Mouse (Mus musculus) brown adipose tissue, adult 24 weeks (tissue): Measurements from ENCODE around the gene Ulk4. TPM values are rescaled to one million over a fixed set of nuclear protein-coding genes. Genes with fewer than 3 reads are reported as not detected.

Experiments used
- H3K27ac ChIP-seq: fragments of 200-500 bp; replicated peaks from 2 replicates; pipeline ENCODE4 v1.5.1; 2012; ENCODE audit warnings: low read depth, mild to moderate bottlenecking, low read length
- H3K4me1 ChIP-seq: fragments of 200-500 bp; 2 replicates; pipeline ENCODE4 v1.6.1; 2012; ENCODE audit warnings: low read length, mixed read lengths; ENCODE audit not compliant: control insufficient read depth, insufficient read depth, insufficient read length
- H3K4me3 ChIP-seq: fragments of 200-500 bp; 2 replicates; pipeline ENCODE4 v1.5.1; 2012; ENCODE audit warnings: low read depth, mild to moderate bottlenecking, low read length, moderate library complexity; ENCODE audit not compliant: insufficient read depth
- polyA plus RNA-seq: library from polyadenylated mRNA; stranded (reverse); fragments of >200 nt; gene quantifications from 2 replicates; pipeline ENCODE4 v1.2.4, GENCODE M21; 2012; ENCODE audit not compliant: missing spikeins, insufficient read depth, insufficient read length

Gene Ulk4
- polyA plus RNA-seq, 1 experiment, result not detected

- Histone ChIP-seq H3K4me1 (no peaks in the 10 kb centered on the region), H3K27ac (no peak overlapping the region), H3K4me3 (no peak overlapping the region)
Observed at GRCm38 (mm10) chr9:121038396-121038795, 238.6 kb downstream of the Ulk4 start.

DNA sequence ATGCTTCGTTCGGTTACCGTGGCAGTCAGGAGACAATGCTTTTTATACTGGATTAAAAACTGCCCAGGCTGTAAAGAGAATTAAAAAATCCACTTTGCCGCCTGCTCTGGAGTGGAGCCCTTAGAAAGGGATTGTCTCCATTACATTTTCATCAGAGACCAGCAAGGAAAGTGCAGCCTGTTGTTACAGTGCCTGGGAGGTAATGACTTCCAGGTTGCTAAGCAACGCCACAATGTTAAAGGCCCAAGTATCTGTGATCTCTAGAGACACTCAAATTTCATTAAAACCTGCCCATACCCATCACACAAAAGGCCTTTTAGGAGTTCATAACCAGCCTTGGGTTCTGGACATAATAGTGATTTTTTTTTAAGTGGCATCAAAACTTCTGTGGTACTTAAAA, 239.0 kb downstream of the Ulk4 start:
- Histone ChIP-seq H3K4me1 (no peaks in the 10 kb centered on the region), H3K27ac (no peak overlapping the region), H3K4me3 (no peak overlapping the region)

- Histone ChIP-seq H3K4me3 (no peak overlapping the region), H3K4me1 (no peaks in the 10 kb centered on the region), H3K27ac (no peak overlapping the region)
Observed at GRCm38 (mm10) chr9:121035296-121035695, 241.7 kb downstream of the Ulk4 start.

DNA sequence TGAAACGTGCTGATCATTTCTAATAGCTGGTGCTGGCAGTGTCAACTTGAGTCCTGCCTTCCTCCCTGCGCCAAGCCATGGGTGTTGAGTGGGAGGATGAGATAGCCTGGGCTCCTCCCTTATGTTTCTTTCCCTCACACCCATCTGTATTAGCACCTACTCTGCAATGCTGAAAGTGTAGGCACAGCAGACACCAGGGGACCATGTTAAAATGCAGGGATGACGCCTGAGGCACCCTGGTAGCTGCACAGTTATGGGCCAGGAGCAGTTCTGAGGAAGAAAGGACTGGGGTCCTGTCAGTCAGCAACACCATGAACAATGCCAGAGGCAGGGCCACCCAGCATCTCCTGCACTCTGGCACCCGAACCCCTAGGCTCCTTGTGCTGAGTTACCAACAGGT, 243.4 kb downstream of the Ulk4 start:
- Histone ChIP-seq H3K27ac (no peak overlapping the region), H3K4me3 (no peak overlapping the region), H3K4me1 (no peaks in the 10 kb centered on the region)

- no peak overlapping the region for H3K4me3 ChIP-seq
- no peaks in the 10 kb centered on the region for H3K4me1 ChIP-seq
- H3K27ac ChIP-seq, result no peak overlapping the region
Observed at GRCm38 (mm10) chr9:121032322-121032964, 244.6 kb downstream of the Ulk4 start.

DNA sequence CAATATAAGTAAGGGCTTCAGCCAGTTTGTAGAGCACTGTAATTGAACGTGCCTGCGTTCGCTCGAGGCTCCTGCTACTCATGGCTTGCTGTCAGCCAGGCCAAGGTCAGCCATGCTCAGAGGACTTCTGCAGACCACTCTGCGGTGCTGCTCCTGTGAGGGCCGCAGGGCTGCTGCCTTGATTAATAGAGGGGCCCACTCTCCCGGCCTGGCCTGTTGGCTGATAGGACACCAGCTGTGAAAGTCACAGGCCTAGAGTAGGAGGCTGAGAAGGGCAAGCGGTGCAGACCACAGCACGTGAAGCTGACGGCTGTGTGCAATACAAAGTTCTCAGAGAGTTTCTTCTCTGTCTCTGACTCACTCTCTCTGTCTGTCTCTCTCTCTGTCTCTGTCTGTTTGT, 246.0 kb downstream of the Ulk4 start:
- Histone ChIP-seq H3K4me1 (no peaks in the 10 kb centered on the region), H3K4me3 (no peak overlapping the region), H3K27ac (no peak overlapping the region)

GRCm38 (mm10) chr9:121029786-121030185, 247.2 kb downstream of the Ulk4 start:
- Histone ChIP-seq H3K4me3 (no peak overlapping the region), H3K4me1 (no peaks in the 10 kb centered on the region), H3K27ac (no peak overlapping the region)

DNA sequence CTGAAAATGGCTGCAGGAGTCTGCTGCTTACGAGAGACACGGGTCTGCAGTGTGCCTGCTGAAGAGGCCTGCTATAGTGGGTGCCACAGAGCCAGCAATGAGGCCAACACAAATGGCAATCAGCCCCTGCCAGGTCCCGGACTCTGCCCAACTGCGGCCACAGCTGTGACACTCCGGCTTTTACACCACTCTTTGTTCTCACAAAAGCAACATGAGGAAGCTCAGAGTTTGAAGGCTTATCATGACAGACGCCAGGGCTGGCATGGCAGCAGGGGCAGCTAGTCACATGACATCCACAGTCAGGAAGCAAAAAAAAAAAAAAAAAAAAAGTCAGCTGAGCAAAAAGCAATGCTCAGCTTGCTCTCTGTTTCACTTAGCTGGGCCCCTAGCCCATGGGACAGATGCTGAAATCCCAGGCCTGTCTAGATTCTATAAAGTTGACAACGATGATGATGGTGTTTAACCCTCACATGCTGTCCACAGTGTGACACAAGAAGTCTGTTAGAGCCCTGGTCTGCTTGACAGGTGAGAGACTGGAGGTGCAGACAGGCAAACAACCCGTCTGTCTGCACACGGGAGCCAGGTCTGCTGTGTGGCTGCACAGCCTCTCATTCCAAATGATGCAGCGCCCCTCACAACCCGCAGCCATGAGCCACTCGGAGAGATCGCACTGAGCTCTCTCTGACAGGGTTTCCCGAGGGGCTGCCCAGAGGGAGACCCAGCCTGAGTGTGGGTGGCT, 253.3 kb downstream of the Ulk4 start:
- Histone ChIP-seq H3K4me3 (no peak overlapping the region), H3K4me1 (no peaks in the 10 kb centered on the region), H3K27ac (no peak overlapping the region)

DNA sequence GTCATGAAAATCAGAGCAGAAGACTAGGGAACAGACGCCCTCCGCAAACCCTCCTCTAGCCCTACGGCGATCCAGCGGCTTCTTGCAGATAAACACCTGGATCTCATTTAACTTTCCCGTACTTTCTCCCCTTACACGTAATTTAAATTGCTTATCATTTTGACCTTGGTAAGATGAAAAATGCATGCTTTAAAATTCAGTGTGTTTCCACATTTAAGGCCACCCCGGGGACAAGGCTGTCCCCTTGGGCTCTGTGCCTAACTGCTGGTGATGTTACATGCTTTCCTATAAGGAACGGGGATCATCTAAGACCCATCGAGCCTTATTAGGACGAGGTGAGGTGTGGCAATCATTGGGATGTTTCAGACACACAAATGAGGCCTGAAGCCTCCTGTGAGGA, 256.6 kb downstream of the Ulk4 start:
- H3K4me1 ChIP-seq, result no peaks in the 10 kb centered on the region
- H3K4me3 ChIP-seq, result no peak overlapping the region
- no peak overlapping the region for H3K27ac ChIP-seq

GRCm38 (mm10) chr9:121019932-121020331, 257.1 kb downstream of the Ulk4 start:
- Histone ChIP-seq H3K4me1 (no peaks in the 10 kb centered on the region), H3K27ac (no peak overlapping the region), H3K4me3 (no peak overlapping the region)

DNA sequence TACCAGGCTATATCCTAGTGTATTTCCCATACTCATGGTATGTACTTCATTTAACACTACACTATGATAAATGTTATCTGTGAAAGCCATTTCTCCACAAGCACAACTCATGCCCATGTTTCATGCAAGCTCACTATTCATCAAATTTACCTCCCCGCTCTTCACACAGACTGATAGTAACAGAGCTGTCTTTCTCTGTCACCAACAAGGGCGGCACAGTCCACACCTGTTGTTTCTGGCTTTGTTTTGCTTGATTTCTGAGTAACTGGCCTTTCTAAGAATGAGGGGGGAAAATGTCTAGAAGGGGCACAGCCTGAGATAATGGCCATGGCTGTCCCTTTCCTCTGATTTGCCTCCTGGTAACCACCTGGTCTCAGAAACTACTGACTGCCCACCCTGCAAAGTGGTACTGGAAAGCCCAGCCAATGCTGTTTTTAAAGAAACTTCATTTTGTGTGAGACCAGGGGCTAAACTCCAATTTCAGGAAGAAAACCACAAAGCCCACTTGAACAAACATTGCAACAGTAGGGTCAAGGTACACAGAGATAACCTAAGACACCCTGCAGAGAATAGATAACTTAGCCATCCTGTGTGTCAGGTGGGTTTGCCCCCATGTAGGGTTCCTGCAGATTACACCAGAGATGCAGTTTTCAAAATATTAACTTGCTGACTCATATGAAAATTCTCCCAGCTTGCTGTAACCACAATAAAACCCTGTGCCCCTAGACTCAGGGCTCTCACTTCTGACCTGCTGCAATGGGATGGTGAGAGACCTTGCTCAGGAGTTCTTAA, 258.3 kb downstream of the Ulk4 start:
- H3K27ac ChIP-seq, result no peak overlapping the region
- H3K4me1 ChIP-seq, result no peaks in the 10 kb centered on the region
- H3K4me3 ChIP-seq, result no peak overlapping the region

DNA sequence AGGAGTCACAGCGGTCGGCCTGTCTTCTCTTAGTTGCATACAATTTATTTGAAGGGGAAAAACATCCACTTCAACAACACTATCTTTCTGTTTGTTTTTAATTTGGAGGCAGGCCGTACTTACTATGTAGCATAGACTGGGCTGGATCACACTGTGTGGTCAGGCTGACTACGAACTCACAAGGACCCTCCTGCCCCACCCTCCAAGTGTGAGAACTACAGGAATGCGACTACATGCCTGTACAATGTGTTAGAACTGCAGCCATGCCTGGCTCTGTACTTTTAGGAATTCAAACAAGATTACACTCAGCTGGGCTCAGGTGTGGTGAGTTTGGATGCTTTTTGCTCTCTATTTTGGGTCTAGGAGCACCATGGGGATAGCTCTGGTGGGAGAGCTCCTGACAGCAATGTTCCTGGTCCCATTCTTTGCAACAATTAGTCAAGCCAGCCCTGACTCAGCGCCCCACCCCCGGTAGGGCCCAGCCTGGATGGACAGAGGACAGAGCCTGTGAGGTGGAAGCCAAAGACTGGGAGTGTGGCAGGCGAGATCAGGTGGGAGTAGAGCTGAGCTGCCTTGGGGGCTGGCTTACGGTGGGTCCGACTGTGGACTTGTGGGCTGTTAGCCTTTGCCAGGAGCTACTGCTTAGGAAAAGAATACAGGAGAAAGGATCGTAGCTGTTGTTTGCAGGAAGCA, 261.0 kb downstream of the Ulk4 start:
- Histone ChIP-seq H3K27ac (no peak overlapping the region), H3K4me3 (no peak overlapping the region), H3K4me1 (no peaks in the 10 kb centered on the region)

GRCm38 (mm10) chr9:121011540-121011939, 265.5 kb downstream of the Ulk4 start:
- Histone ChIP-seq H3K4me1 (no peaks in the 10 kb centered on the region), H3K27ac (no peak overlapping the region), H3K4me3 (no peak overlapping the region)

DNA sequence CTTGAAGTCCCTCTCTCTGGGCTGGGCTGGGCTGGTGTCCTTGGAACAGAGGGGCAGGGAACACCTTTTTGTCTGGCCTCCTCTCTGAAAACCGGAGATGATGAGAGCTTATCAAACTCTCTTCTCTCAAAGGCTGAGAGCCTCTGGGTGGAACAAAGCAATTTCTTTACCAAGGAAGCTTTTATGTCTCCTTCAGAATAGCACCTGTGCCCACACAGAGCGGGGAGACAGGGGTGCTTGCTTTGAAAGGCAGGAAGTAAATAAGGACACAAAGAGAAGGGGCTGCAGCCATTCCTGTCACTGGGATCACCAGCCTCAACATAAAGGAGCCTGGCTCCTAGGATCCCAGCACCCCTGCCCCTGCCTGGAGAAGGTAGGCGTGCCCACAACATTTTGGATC, 266.5 kb downstream of the Ulk4 start:
- Histone ChIP-seq H3K4me1 (no peaks in the 10 kb centered on the region), H3K27ac (no peak overlapping the region)

GRCm38 (mm10) chr9:121005961-121006360, 271.0 kb downstream of the Ulk4 start:
- H3K4me3 ChIP-seq, result no peak overlapping the region
- H3K4me1 ChIP-seq, result peaks cover 6% of the 10 kb centered on the region; the same call in 1 of the 2 replicates
- H3K27ac ChIP-seq, result no peak overlapping the region

More for the DNA sequence above, 266.5 kb downstream of the Ulk4 start:
- no peak overlapping the region for H3K4me3 ChIP-seq
